Mouse (Mus musculus) common myeloid progenitor, adult 5-6 weeks (primary cell): ENCODE measurements around the gene Pfkm. TPM values are rescaled to one million over a fixed set of nuclear protein-coding genes. Genes with fewer than 3 reads are reported as not detected.
A peak's percentile ranks its signal among the peaks of the same experiment; 100 is the strongest.

Experiments
- ATAC-seq: replicated peaks from 2 replicates; pipeline ENCODE4 v1.8.0; 2016; ENCODE audit warnings: low read depth, mild to moderate bottlenecking, moderate TSS enrichment, inconsistent platforms; ENCODE audit not compliant: poor library complexity, severe bottlenecking
- total RNA-seq: library from RNA; stranded (forward); fragments of 200-1000, 187-1606 nt; gene quantifications from 2 replicates; pipeline ENCODE4 v1.2.3, GENCODE M21; 2017

Gene Pfkm
- total RNA-seq, 1 experiment from 2014 or later: 42.2 TPM

- no peak for ATAC-seq
Measured at GRCm38 (mm10) chr15:98166963-98167644, 74.7 kb downstream of the Pfkm start, which contains the start of gene Ccdc184. Ccdc184 (plus strand) TSS chr15:98167158.

DNA sequence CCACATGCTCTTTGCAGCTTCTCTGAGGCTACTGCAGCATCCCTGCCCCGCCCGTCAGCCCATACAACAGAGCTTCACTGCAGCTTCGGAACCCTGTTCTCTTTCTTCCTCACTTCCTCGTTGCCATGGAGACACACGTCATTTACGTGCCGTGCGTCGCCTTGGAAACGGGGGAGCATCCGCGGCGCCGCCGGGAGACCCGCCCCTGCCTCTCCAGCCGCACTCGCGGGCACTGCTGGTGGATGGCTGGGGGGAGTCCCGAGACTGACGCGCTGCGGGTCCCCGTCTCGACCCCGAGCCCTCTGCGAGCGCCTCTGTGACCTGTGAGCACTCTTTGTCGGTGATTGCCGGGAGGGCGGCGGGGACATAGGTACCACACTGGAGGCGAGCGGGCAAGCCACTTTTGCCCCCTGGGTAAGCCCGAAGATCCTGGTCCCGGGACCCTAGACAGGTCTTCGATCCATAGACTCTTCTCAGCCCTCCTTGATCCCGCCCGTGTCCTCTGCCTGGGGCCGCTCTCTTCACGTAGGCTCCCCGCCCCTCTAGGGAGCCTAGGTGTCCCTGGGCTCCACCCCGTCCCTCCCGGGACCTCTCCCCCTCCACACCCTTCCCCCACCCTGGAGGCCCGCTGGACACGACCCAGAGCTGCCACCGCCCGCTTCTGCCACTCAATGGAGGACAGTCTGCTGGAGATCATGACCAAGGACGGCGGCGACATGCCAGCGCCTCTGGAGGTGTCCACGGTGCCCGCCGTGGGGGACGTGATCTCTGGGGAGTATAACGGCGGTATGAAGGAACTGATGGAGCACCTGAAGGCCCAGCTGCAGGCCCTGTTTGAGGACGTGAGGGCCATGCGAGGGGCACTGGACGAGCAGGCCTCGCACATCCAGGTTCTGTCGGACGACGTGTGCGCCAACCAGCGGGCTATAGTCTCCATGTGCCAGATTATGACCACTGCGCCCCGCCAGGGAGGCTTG, 75.5 kb downstream of the Pfkm start:
- peak; percentile 77 for ATAC-seq

GRCm38 (mm10) chr15:98168622-98169004, 76.2 kb downstream of the Pfkm start:
- ATAC-seq: no peak

DNA sequence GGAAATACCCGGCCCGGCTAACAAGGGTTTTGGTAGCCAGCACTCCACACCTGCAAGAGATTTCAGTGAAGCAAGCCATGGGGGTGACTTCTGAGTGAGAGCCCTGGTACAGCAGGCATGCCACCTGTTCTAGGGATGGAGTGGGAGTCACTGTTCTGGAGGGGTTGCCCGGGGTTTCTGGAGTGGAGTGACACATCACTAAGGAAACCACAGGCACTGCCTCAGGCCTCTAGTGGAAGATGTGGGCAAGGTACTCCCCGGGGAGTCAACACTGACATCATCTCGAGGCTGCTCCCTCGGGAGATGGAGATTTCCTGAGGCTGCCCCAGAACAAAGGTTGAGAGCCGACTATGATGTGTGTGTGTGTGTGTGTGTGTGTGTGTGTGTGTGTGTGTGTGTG, 78.0 kb downstream of the Pfkm start:
- no peak; the same call in 1 of the 2 replicates for ATAC-seq

DNA sequence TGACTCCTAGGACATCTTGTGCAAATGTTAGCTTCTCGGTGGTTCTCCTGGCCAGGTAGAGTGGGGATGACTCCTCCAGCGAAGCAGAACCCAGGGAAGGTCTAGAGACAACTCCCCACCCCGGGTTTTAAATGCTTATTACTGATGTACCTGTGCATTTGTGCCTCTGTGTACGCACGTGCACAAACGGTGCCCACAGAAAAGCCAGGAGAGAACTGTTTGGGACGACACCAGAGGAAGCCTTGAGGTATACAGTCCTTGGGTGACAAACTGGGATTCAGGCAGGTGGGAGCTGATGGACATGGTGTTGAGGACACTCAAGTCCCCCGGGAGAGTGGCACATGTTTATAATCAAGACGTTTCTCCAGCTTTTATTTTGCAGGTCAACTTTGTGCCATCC, 78.5 kb downstream of the Pfkm start:
- ATAC-seq: no peak

- ATAC-seq: no peak
Measured at GRCm38 (mm10) chr15:98172113-98172512, 79.7 kb downstream of the Pfkm start.

GRCm38 (mm10) chr15:98173821-98174220, 81.4 kb downstream of the Pfkm start:
- peak; percentile 63; the same call in 1 of the 2 replicates for ATAC-seq

GRCm38 (mm10) chr15:98177320-98177719, 84.9 kb downstream of the Pfkm start:
- ATAC-seq: no peak

DNA sequence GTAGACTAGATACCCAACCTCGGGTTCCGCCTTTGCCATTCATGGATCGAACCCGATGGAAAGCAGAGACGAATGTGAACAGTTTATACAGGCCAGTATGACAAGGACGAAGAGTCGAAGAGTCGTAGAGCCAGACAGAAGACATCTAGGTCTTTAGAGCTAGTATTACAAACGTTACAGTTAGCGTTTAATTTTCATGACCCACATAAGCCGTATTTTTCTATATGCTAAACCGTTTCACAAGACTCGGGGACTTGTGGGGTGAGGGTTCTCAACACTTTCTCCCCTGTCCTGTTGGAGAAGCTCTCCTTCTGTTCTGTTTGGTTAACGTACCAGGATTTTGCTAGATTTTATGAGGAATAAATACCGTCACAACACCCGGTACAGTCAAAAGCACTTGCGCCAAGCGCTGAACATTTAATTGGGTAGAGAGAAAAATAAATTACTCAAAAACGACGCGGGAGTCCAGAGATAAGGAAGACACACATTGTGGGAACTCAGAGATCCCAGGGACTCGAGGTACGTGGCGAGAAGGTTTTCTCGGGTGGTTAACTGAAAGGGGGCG, 88.3 kb downstream of the Pfkm start:
- ATAC-seq: no peak

DNA sequence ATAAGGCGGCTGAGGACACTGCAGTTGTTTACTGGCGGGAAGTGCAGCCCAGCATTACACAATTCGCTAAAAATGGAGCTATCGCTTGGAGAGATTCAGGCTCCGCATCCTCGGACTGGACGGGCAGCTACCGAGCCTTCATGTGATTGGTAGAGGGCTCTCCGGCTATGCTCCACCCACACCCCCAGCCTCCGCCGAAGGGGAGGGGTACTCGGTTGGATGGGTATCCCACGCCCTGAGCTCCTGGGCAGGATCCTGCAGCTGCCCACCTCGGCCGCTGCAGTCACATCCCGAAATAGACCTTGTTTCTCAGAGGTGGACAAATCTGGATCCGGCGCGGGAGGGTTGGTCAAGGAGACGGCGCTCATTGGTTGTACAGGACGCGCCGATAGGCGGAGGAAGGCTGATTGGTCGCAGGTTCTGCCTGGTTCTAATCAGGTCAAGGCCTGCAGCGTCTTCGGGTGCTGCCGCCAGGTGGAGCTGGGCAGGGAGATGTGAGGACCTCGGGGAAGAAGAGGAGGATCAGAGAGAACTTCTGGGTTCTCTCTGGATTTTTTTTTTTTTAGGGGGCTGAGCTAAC, 88.8 kb downstream of the Pfkm start:
- peak; percentile 98 for ATAC-seq

Other genes with a start within 250 kb of the Pfkm start
- gene Hdac7, start 248.1 kb upstream of the Pfkm start, total RNA-seq: 22.2 and 30.7 TPM in 2 replicates
- gene Vdr, start 182.0 kb upstream of the Pfkm start, total RNA-seq: 3.0 and 3.5 TPM in 2 replicates
- 26.4 and 40.0 TPM in 2 replicates for gene Tmem106c, start 128.4 kb upstream of the Pfkm start, total RNA-seq
- 0.09 TPM in 1 of 2 replicates, not detected in the other for gene Col2a1, start 87.9 kb upstream of the Pfkm start, total RNA-seq
- gene Senp1, start 1.2 kb downstream of the Pfkm start, total RNA-seq: 53.2 and 56.1 TPM in 2 replicates
- 17.7 and 21.9 TPM in 2 replicates for gene Asb8, start 73.0 kb downstream of the Pfkm start, total RNA-seq
- gene Ccdc184, start 74.6 kb downstream of the Pfkm start, total RNA-seq: not detected in 2 replicates
- not detected in 2 replicates for gene Olfr288, start 103.0 kb downstream of the Pfkm start, total RNA-seq
- gene Gm44579, start 128.4 kb downstream of the Pfkm start, total RNA-seq: not detected in 2 replicates
- gene Olfr287, start 128.5 kb downstream of the Pfkm start, total RNA-seq: not detected in 2 replicates
- gene Olfr286, start 141.9 kb downstream of the Pfkm start, total RNA-seq: not detected in 2 replicates
- gene H1fnt, start 164.7 kb downstream of the Pfkm start, total RNA-seq: not detected in 2 replicates
- not detected in 2 replicates for gene Zfp641, start 203.6 kb downstream of the Pfkm start, total RNA-seq
- gene Olfr285, start 224.8 kb downstream of the Pfkm start, total RNA-seq: not detected in 2 replicates
- not detected in 2 replicates for gene Olfr284, start 248.4 kb downstream of the Pfkm start, total RNA-seq